Mouse (Mus musculus) liver (tissue): ENCODE measurements around the gene B4galnt2.
"Not testable (repeated sequence)": the region's sequence is repeated elsewhere in the genome, so short reads cannot be mapped to it uniquely, and the experiment has no call there.

ENCODE experiments used
- DNase-seq: peaks from one replicate; pipeline ENCODE4 v3.0.0-alpha.2; 2020; ENCODE audit warnings: mixed read lengths

The B4galnt2 gene

DNA sequence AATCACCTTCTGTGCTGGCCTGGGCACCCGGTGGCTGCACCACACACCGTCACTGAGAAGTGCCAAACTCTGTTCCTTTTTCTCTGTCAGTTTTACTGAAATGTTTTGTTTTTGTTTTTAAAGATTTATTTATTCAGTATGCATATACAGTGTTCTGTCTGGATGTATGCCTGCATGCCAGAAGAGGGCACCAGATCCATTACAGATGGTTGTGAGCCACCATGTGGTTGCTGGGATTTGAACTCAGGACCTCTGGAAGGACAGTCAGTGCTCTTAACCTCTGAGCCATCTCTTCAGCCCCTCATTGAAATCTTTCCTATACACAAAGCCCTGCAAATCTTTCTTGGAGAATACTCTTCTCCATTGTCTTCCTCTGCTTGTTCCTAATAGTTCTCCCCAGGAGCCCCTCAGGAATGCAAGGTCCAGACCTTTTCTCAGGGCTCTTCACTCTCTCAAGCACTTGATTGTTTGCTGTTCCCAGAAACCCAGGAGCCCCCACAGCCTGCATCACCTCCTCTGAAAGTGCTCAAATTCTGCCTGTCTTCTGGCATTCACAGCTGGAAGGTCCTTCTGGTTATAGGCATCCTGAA lies 24.1 kb downstream of the B4galnt2 start:
- DNase-seq, result no peak

DNA sequence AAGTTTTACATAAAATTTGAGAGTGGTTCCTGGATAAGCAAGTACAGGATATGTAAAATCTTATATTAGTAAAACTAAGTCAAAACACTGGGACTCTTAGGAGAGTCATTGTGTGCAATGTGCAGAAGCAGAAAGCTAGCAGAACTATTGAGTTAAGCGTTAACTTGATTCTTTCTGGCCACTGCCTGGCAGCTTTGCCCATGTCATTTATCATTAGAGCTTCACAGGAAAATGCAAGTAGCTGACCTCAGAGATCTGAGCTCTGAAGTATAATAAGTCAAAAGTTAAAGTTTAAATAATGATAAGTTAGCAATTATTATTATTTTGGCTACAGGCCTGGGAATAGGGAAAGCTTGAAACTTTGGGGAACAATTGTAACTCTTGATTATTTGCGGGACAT lies 34.8 kb downstream of the B4galnt2 start:
- not testable (repeated sequence) for DNase-seq

DNA sequence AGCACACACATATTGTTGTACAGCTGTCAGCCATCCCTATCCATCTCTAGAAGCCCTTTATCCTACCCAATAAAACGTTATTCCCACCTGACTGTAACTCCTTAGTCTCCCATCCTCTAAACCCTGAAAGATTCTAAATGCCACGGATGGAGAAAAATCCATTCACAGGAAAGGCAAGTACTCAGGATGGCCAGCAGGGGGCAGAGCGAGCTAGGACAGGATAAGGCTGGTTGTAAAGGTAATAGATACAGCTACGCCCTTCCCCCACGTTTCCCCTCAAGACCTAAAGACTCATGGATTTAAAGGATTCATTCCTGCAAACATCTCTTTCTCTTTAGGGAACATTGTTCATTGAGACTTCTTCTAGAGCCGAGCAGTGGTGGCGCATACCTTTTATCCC lies 38.4 kb downstream of the B4galnt2 start:
- DNase-seq, result peak; percentile 76

DNA sequence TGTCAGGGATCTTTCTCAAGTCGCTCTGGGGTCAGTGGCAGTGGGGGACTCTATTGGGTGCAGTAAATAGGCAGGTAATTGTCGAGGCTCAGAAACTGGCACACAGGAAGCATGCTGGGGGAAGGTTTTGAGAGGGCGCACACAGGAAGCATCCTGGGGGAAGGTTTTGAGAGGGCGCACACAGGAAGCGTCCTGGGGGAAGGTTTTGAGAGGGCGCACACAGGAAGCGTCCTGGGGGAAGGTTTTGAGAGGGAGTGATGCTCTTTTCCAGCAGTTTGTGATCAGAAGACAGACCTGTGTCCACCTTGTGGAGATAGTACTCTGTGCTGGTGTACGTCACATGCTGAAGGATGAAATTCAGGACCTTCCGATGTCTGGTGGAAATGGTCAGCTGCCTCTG lies 38.9 kb downstream of the B4galnt2 start:
- DNase-seq, result no peak

DNA sequence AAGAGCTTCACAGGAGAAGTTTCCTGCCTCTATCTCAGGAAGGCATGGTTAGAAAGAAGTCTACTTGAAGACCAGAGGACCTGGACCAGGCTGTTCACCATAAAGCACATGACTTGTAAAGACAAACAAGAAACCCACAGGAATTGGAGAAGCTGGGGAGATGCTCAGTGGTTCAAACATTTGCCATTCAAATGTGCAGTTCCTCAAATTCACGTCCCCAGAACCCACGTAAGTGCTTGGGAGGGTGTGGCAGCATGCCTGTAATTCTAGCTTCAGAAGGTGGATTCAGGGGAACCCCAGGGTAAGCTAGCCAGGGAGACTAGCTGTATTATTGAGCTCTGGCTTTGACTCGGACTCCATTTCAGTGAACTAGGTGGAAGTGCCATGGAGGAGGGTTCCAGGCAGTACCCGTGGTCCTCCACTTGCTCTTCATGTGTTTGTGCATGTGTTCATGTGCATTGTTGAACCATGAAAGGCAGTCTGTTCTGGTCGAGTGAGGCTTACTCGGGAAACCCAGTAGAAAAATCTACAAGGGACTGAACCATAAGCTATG lies 44.7 kb downstream of the B4galnt2 start:
- DNase-seq, result no peak

DNA sequence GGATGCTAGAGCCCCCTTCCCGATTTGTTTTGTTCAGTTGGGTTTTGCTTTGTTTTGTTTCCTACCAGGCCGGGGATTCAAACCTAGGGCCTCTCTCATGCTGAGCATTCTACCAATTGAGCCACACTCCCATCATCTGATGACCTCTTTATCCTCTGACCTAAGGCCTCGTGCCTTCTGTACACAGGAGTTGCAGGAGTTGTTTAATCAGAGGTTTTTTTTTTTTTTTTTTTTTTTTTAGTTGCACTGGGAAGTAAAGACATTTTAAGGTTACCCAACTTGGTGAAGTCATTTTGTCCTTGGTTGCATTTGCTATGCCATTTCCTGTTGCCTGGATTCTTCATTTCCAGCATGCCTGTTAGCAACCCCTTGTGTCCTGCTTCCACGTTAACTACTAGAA lies 45.2 kb downstream of the B4galnt2 start:
- DNase-seq, result no peak

DNA sequence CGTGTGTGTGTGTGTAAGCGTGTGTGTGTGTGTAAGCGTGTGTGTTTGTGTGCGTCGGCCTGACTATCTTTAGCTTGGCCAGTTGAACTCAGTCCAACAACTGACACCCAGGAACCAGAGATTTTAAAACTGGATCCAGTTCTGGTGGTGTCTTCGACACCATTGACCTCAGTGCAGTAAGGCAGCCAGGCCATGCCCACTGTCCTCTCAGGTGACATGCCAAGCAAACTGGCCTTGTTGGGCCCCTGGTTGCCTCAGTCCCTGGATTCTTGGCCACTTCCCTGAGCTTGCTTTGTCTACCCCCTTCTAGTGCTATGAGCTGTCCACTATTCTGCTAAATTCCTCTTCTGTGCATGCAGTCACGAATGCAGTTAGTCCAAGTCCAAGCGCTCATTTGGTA lies 53.3 kb downstream of the B4galnt2 start:
- DNase-seq, result no peak

DNA sequence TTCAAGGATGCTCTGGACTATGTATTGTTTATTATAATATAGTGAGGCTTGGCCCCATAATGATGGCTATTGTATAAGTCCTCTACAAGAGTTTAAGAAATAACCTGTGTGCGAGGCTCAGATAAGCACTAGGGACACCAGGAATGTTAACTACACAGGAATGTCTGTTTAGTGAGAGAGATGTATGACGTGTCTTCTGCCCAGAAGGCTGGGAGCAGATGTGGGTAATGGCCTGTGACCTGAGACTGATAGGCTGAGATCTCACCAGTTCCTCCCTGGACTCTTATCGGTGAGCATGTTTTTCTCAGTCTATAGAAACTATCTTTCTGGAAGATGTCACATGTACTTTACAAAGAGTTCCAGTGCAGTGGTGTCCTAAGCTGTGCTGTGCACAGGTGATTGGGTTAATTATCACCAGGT lies 54.6 kb downstream of the B4galnt2 start:
- peak; percentile 68 for DNase-seq

DNA sequence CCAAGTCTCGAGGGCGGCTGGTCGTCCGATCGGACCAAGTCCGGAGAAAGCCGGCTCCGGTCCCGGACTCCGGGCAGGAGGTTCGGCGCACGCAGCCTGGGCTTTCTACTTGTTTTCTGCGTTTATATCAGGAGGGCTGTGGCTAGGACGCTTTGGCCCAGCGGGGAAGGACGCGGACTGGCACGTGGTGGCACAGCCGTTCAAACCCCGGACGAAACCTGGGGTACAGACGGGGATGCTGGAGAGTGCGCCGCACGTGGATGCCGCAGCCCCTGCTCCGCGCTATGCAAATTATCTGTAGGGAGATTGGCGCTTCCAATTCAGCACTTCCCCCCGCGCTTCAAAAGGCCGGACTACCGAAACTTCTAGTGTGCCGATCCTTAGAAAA lies 55.2 kb downstream of the B4galnt2 start:
- DNase-seq, result peak; percentile 81

DNA sequence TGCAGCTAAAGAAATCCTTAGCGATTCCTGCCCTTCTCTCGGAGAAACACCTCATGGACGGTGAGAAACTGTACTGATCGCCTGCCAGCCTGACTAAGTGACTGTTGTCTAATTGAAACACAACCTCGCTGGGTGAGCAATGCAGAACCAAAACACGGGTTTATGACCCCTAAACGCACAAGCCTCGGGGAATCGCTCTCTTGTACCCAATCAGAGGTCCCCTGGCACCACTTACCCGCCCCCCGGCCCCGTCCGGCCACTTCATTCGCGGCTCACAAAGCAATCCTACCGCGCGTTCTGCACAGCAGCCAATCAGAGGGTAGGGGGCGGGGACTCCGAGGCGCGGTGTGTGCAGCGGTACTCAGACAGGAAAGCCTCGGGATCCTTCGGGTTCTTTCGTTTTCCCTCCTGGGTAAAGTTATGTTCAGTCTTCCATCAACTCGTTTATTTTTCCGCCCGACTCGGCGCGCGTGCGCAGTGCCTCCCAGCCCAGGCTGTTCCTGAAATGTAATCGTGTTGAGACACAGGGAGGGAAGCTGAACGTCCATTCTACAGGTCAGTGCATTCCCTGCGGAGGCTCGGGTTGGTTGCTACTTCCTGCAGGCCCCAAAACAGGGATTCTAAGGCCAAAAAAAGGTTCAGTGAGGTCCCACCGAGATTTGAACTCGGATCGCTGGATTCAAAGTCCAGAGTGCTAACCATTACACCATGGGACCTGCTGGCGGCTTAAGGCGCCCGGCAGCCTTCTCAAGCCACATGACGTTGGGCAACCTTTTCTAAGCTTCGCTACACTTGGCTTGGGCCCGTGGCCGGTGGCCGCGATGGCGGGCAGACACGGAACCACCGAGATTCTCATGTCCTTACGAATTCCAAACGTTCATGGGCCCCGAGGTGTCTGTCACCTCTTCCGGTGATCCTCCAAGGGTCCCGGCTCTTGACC lies 55.9 kb downstream of the B4galnt2 start:
- DNase-seq, result peak; percentile 98

DNA sequence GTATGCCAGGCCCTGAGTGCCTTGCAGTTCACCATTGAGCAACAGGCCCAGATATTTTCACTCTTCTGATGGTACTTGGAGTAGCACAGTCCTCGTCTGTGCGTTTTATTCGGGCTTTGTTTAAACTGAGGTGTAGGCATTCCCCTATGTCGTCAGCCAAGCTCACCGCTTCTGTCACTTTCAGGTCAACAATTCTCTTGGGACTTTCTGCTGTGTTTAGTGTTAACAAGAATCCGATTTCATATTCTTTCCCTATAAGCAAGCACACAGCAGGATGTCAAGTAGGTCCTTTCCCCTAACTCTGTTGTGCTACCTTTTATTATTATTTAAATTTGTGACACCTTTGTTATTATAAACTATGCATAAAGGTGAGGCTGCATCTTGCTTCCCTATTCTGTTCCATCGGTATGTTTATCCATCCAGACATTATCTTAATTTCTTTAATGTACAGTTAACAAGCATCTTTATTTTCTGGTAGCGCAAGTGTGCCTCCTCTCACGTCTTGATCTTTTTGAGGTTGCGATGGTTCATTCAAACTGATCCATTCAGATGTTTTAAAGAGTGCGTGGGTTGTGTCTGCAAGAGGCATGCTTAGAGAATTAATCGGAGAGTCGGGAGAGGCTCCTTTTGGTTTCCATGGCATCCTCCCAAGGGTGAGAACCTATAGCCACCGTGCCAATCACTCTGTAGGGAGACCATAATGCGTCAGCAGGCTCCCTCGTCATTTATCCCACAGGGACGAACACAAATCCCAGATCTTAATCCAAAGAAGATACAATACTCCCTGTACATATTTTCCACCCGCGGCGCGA lies 56.8 kb downstream of the B4galnt2 start:
- no peak for DNase-seq

DNA sequence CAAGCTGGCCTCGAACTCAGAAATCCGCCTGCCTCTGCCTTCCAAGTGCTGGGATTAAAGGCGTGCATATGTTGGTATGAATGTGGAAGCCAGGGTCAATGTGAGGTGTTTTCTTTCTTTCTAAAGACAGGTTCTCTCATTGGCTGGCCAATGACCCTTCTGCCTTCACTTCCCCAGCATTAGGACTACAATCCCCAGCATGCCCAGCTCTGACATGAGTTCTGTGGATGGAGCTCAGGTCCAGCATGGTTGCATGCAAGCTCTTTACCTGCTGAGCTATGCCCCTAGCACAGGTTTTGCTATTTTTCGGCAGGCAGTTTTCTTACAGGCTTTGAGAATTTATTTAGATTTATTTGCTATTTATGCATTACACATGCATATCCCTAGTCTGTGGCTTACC lies 57.4 kb downstream of the B4galnt2 start:
- DNase-seq, result no peak

DNA sequence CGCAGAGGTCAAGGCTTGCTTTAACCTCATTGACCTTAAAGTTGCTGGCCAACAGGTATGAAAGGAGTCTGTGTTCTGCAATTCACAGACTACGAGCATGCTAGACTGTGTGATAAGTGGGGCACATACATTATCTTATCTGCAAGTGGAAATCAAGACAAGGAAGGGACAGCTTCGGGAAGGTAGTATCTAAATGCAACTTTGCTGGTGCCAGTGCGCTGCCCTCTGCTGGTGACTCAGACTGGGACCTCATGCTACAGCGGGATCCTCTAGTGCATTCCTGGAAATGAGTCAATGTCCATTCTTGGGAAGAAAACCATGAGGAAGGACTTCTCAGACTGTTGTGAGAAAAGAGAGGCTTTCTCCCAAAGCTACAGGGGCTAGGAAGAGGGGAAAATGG lies 61.0 kb downstream of the B4galnt2 start:
- DNase-seq, result peak; percentile 64

DNA sequence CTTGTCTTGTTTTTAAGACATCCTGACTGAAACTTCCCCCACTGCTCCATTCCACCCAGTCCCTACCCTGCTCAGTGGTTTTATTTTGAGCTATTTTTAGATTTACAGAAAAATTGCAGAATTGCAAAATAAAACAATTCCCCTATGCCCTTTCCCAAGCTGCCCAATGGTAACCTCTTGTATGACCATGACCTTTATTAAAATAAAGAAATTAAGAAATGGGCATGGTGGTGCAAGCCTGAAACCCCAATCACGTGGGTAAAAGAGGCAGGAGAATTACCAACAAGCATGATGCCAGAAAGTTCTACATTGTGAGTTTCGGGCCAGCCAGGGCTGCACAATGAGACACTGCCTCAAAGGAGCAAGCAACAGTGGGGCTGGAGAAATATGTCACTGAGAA lies 63.8 kb downstream of the B4galnt2 start:
- DNase-seq, result no peak

DNA sequence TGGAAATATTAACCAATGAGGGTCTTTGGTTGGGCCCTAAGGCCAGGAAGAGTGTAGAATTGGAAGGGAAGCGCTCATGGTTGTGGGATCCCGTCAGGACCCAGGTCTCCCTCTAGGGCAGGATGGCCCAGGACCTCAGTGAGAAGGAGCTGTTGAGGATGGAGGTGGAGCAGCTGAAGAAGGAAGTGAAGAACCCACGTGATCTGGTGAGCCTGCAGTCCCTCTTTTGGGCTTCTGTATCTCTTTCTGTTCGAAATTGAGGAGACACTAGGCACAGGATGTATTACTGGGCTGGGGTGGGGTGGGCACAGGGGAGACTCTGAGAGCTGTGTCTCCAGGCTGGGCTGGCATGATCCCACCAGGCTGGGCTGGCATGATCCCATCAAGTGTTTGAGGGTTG lies 69.8 kb downstream of the B4galnt2 start:
- DNase-seq, result no peak

DNA sequence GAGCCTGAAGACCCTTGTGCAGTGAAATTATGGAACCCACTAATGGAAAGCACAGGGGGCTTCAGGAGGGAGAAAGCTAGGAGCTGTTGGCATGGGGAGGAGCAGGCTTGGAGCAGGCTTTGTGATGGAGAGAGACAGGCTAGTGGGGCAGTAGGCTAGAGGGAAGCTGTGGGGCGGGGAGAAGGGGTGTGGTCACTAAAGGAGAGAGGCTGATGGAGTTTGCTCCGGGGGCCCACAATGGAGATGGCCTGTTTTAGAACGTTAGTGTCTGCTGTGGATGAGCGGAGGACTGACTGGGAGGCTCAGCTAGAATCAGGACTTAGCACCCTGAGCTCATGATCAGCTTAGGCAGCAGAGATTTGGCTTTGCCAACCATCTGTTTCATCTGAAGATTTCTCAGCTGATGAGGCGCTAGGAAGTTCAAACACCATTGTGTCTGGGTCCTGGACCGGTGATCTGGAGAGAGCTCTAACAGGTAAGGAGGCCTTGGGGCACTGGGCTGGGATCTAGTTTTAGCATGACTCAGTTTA lies 71.2 kb downstream of the B4galnt2 start:
- no peak for DNase-seq

DNA sequence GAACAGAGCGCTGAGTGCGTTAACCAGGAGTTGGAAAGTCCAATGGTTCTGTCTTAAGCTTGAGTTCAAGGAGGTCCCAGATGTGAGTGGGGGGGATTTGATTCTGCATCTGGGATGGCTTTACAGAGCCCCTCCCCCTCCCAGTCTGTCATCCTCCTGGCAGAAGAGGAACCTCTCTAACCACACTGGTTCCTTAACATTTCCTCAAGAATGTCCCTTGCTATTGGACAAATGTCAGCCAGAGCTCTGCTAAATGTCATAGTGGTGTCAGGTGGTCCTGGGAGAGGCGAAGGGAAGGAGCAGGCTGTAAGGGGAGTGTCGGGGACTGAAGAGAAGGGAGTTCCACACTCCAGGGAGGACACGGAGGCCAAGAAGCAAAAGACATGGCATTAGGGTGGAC lies 71.7 kb downstream of the B4galnt2 start:
- DNase-seq, result no peak

DNA sequence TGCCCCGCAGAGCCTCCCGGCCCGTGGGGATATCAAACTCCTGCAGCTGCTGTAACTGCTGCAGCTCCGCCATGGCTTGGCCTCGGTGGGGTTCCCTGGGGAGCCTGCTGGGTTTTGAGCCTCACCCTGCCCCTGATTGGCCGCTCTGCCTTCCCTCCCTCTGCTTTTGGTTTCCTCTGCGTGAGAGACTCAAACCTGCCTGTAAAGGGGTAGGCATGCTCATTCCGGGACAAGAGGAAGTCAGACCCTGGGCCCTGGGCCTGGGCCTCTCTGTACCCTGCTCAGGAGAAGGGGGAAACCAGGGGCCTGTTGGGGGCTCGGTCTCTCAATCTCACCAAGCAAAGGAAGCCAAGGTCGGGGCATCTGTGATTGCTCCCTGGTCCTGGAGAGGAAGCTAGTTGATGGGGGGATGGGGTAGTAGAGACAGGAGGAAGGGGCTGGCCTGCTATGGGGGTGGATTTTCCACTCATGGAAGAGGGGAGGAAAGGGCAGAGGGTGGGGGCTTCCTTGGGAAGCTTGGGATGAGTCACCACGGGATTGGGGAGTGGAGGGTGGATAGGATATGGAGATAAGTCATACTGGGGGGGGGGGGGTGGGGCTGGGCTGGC lies 72.5 kb downstream of the B4galnt2 start, which contains the start of gene Abi3:
Abi3 (minus strand) TSS at position 403 of the 608 bp plus-strand sequence.
- peak; percentile 74 for DNase-seq

DNA sequence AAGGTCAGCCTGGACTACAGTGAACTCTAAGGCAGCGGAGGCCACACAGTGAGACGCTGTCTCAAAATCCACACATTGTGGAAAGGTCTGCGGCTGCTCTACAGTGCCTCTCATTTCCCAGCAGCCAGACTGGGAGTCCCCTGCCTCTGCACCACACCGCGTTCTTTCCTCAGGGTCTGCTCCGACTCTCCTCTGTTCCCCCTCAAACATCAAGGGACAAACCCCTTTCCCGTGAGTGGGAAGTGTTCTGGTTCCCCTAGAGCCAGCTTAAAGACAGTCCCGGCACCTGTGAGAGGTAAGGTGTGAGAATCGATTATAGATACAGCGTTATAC lies 73.2 kb downstream of the B4galnt2 start:
- no peak for DNase-seq

DNA sequence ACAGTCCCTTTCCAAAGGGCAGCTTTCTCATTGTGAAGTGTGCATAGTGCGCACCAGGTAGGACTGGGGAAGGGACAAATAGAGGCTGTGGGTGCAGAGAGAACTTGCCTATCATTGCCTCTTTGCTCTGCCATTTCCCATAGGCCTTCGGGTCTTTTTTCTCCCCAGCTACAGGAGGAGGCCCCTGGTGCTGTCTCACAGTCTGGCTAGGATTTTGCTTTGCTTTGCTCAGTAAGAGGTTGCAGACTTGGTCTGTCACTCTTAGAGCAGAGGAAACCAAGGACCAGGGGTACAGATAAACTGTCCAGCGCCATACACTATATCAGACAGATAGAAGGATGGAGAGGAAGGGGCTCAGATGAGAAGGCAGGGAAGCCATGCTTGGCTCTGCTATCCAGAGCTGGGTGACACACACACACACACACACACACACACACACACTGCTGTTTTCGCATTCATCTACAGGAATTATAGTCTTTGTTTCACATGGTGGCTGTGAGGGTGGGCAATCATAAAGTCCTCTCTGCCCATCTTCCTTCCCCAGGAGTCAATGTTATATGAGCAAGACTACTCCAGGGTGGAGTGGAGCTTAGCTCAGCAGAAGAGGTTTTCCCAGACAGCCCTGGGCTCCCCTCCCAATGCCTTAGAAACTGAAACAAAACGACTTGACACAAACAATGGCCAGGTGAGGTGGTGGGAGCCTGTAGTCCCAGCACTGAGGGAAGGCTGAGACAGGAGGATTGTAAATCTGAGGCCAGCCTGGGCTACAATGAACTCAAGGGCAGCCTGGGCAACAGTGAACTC lies 73.8 kb downstream of the B4galnt2 start:
- no peak for DNase-seq

DNA sequence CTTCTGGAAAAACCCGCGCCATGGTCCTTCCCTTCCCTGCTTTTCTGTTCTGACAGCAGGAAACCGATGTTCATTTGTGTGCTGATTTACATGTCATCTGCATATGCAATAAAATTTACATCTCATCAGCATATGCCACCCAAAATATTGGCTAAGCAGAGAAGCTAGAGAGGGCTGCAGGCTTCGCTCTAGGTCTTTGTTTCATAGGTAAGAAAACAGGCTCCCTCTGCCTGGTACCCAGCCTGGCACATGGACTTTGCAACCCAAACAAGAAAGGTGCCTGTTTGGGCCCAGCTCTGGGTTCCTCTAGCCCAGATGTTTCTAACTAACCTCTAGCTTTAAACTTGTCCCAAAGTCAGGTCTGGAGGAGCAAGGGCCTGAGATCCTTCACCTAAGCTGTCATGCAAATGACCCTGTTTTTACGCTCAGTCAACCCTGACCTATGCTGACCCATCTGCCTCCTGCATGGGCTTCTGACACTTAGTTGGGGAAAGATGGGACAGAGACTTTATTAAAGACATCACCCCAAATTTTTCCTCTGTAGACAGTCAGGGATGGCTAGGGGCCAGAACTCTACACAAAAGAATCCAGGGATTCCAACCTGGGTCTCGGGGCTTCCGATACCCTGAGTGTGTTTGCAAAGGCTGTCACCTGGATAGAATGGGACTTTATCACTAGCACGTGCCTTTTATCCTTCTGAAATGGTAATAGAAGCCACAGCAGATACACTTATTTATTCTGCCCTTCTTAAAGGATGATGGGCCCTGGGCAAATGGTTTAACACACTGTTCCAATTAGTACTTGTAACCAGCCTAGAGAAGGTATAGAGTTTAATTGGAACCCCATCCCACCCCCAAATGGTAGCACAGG lies 75.5 kb downstream of the B4galnt2 start:
- no peak for DNase-seq
